Mouse (Mus musculus): ENCODE measurements around the gene Tssk6. TPM values are rescaled to one million over a fixed set of nuclear protein-coding genes. Genes with fewer than 3 reads are reported as not detected.
A peak's percentile ranks its signal among the peaks of the same experiment; 100 is the strongest.

Gene Tssk6
- polyA plus RNA-seq, 1 experiment: 1.8 TPM

GRCm38 (mm10) chr8:69882021-69882756 lies 19.8 kb upstream of the Tssk6 start:
- Histone ChIP-seq H3K27ac (ENCODE audit: control insufficient read depth, insufficient read depth, low read length) (no peak overlapping the region), H3K36me3 (ENCODE audit: control insufficient read depth, insufficient read depth, low read length) (no peaks in the 10 kb centered on the region), H3K4me1 (replicated peaks; ENCODE audit: control insufficient read depth, insufficient read depth, low read length) (peaks cover 12% of the 10 kb centered on the region; the same call in 1 of the 2 replicates), H3K27me3 (ENCODE audit: control insufficient read depth, insufficient read depth, low read length) (peaks cover 36% of the 10 kb centered on the region), H3K4me3 (ENCODE audit: control insufficient read depth, insufficient read depth, low read length) (peak overlapping the region; percentile 43)
- TF ChIP-seq POLR2A (IDR thresholded peaks at IDR 0.05; ENCODE audit: control insufficient read depth, extremely low read depth, insufficient read depth, low read length, poor library complexity): no peak
- no peak for TF ChIP-seq CTCF (IDR thresholded peaks at IDR 0.05; ENCODE audit: borderline replicate concordance, control insufficient read depth, extremely low read depth, insufficient read depth, low read length, poor library complexity)
- DNase-seq: no peak
- WGBS: 11% methylated on average over 103 of the region's 103 CpGs

GRCm38 (mm10) chr8:69882833-69883600 lies 19.0 kb upstream of the Tssk6 start:
- DNase-seq: no peak
- Histone ChIP-seq H3K27ac (ENCODE audit: control insufficient read depth, insufficient read depth, low read length) (no peak overlapping the region), H3K4me1 (replicated peaks; ENCODE audit: control insufficient read depth, insufficient read depth, low read length) (peaks cover 19% of the 10 kb centered on the region), H3K27me3 (ENCODE audit: control insufficient read depth, insufficient read depth, low read length) (peaks cover 43% of the 10 kb centered on the region), H3K36me3 (ENCODE audit: control insufficient read depth, insufficient read depth, low read length) (no peaks in the 10 kb centered on the region), H3K4me3 (ENCODE audit: control insufficient read depth, insufficient read depth, low read length) (no peak overlapping the region)
- WGBS: 31% methylated on average over 52 of the region's 52 CpGs
- TF ChIP-seq POLR2A (IDR thresholded peaks at IDR 0.05; ENCODE audit: control insufficient read depth, extremely low read depth, insufficient read depth, low read length, poor library complexity) (no peak), CTCF (IDR thresholded peaks at IDR 0.05; ENCODE audit: borderline replicate concordance, control insufficient read depth, extremely low read depth, insufficient read depth, low read length, poor library complexity) (no peak)

GRCm38 (mm10) chr8:69884141-69884540 lies 17.8 kb upstream of the Tssk6 start:
- WGBS: 51% methylated on average over 13 of the region's 13 CpGs
- TF ChIP-seq POLR2A (IDR thresholded peaks at IDR 0.05; ENCODE audit: control insufficient read depth, extremely low read depth, insufficient read depth, low read length, poor library complexity) (no peak), CTCF (IDR thresholded peaks at IDR 0.05; ENCODE audit: borderline replicate concordance, control insufficient read depth, extremely low read depth, insufficient read depth, low read length, poor library complexity) (no peak)
- H3K27me3 ChIP-seq (ENCODE audit: control insufficient read depth, insufficient read depth, low read length): peaks cover 49% of the 10 kb centered on the region
- H3K27ac ChIP-seq (ENCODE audit: control insufficient read depth, insufficient read depth, low read length): no peak overlapping the region
- DNase-seq: no peak
- H3K4me1 ChIP-seq (replicated peaks; ENCODE audit: control insufficient read depth, insufficient read depth, low read length): peaks cover 25% of the 10 kb centered on the region
- no peaks in the 10 kb centered on the region for H3K36me3 ChIP-seq (ENCODE audit: control insufficient read depth, insufficient read depth, low read length)
- H3K4me3 ChIP-seq (ENCODE audit: control insufficient read depth, insufficient read depth, low read length): no peak overlapping the region

GRCm38 (mm10) chr8:69887289-69888243 lies 14.4 kb upstream of the Tssk6 start, which contains the start of gene Cilp2:
TSS of gene Cilp2 (minus strand) at chr8:69887687.
- Histone ChIP-seq H3K4me1 (replicated peaks; ENCODE audit: control insufficient read depth, insufficient read depth, low read length) (peaks cover 13% of the 10 kb centered on the region), H3K27ac (ENCODE audit: control insufficient read depth, insufficient read depth, low read length) (no peak within 1 kb of the TSS), H3K4me3 (ENCODE audit: control insufficient read depth, insufficient read depth, low read length) (peak within 1 kb of the TSS; percentile 6; the same call in 1 of the 2 replicates), H3K27me3 (ENCODE audit: control insufficient read depth, insufficient read depth, low read length) (peaks cover 30% of the 10 kb centered on the region), H3K36me3 (ENCODE audit: control insufficient read depth, insufficient read depth, low read length) (no peaks in the 10 kb centered on the region)
- no peak for DNase-seq
- 2% methylated on average over 60 of the region's 60 CpGs for WGBS
- no peak for TF ChIP-seq POLR2A (IDR thresholded peaks at IDR 0.05; ENCODE audit: control insufficient read depth, extremely low read depth, insufficient read depth, low read length, poor library complexity)
- no peak for TF ChIP-seq CTCF (IDR thresholded peaks at IDR 0.05; ENCODE audit: borderline replicate concordance, control insufficient read depth, extremely low read depth, insufficient read depth, low read length, poor library complexity)

GRCm38 (mm10) chr8:69888244-69888866 lies 13.6 kb upstream of the Tssk6 start:
- H3K36me3 ChIP-seq (ENCODE audit: control insufficient read depth, insufficient read depth, low read length): no peaks in the 10 kb centered on the region
- H3K4me1 ChIP-seq (replicated peaks; ENCODE audit: control insufficient read depth, insufficient read depth, low read length): peaks cover 13% of the 10 kb centered on the region
- H3K27me3 ChIP-seq (ENCODE audit: control insufficient read depth, insufficient read depth, low read length): peaks cover 27% of the 10 kb centered on the region
- WGBS: 7% methylated on average over 24 of the region's 24 CpGs
- no peak overlapping the region for H3K27ac ChIP-seq (ENCODE audit: control insufficient read depth, insufficient read depth, low read length)
- H3K4me3 ChIP-seq (ENCODE audit: control insufficient read depth, insufficient read depth, low read length): peak overlapping the region; percentile 6; the same call in 1 of the 2 replicates
- no peak for TF ChIP-seq POLR2A (IDR thresholded peaks at IDR 0.05; ENCODE audit: control insufficient read depth, extremely low read depth, insufficient read depth, low read length, poor library complexity)
- no peak for TF ChIP-seq CTCF (IDR thresholded peaks at IDR 0.05; ENCODE audit: borderline replicate concordance, control insufficient read depth, extremely low read depth, insufficient read depth, low read length, poor library complexity)
- DNase-seq: no peak
